Mouse (Mus musculus) induced T-regulatory cell, adult 2 months (primary cell): ENCODE results near the gene Snip1.

ENCODE experiments used
- DNase-seq: peaks from one replicate; pipeline ENCODE4 v3.0.0-alpha.2; 2012; ENCODE audit warnings: low read depth

Snip1 gene

GRCm38 (mm10) chr4:125099458-125099857 is 33.0 kb downstream of the Snip1 start:
- peak; percentile 94 for DNase-seq

GRCm38 (mm10) chr4:125101334-125101733 is 34.9 kb downstream of the Snip1 start:
- DNase-seq, result no peak

- no peak for DNase-seq
These were observed 38.9 kb downstream of the Snip1 start for GRCm38 (mm10) chr4:125105354-125105753.

DNA sequence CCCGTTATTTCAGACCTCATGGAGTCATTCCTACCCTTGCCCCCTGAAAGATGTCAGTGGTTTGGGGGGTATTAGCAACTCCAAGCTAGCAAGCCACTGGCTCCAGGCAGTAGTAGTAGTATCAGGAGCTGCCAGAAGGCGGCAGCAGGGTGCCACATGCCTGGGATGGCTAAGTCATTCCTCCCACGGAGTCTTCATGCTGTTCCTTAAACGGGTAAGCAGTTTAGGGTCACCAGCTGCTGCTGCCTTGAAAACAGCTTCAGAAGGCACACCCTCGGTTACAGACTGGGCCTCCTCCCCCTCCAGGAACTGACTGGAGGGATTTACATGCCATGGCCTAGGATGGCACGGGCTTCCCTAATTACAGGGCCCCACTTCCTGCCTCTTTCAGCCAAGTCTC is 48.2 kb downstream of the Snip1 start:
- peak; percentile 78 for DNase-seq

DNA sequence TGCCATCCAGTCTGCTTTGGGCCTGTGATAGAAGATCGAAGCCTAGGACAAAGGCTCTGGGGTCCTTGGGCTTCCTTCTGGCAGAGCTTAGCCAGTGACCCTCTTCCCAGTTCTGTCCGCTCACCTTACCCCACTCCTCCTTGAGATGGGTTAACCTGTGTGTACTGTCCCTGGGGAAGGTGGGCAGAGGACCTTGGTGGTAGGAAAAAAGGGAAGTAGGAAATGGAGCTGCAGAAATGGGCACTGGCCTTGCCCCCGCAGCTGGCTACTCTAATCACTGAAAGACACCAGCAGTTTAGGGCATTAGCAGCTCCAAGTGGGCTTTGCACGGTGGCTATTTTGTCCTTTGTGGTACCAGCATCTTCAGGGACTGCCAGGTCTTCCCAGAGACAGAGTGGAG is 48.6 kb downstream of the Snip1 start:
- DNase-seq, result no peak

- peak; percentile 24 for DNase-seq
These were observed 49.2 kb downstream of the Snip1 start for GRCm38 (mm10) chr4:125115710-125116089.

GRCm38 (mm10) chr4:125116090-125116861 is 49.8 kb downstream of the Snip1 start:
- peak; percentile 29 for DNase-seq

DNA sequence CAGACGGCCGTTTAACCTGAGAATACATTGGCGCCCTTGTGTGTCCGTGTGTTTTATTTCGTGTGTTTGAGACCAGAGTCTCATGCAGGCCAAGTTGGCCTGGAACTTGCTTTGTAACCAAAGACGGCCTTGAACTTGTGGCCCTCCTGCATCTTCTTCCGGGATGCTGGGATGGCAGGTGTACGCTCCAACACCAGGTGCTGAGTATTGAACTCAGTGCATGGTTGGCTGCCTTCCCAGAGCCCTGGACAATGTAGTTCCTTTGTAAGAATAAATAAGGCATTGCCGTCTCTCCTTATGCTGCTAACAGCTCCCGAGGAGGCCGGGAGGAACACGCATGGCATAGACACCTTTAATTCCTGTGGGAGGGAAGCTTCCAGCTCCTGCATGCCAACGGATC is 50.5 kb downstream of the Snip1 start:
- no peak for DNase-seq

- DNase-seq, result peak; percentile 25
These were observed 51.4 kb downstream of the Snip1 start for GRCm38 (mm10) chr4:125117902-125118320.

- peak; percentile 21 for DNase-seq
These were observed 52.6 kb downstream of the Snip1 start for GRCm38 (mm10) chr4:125119070-125119469.

DNA sequence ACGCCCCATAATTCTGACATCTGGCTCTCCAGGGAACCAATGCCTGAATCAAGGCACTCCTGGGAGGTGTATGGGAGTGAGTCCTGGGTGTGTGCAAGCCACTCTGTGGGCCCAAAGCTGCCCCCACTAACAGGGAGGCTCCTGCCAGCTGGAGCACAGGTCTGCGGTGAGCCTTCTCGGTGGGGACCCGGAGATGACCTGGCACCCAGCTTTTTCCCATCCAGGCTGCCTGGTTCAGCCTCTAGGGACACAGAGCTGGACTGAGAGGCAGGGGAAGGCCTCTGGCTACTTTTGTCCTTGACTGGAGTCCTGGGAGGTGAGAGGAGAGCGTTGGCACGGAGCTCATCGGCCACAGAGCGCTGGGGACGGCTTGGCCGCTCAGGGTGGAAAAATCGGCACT is 53.2 kb downstream of the Snip1 start:
- peak; percentile 14 for DNase-seq

- DNase-seq, result peak; percentile 84
These were observed 56.2 kb downstream of the Snip1 start for GRCm38 (mm10) chr4:125122431-125123278.

DNA sequence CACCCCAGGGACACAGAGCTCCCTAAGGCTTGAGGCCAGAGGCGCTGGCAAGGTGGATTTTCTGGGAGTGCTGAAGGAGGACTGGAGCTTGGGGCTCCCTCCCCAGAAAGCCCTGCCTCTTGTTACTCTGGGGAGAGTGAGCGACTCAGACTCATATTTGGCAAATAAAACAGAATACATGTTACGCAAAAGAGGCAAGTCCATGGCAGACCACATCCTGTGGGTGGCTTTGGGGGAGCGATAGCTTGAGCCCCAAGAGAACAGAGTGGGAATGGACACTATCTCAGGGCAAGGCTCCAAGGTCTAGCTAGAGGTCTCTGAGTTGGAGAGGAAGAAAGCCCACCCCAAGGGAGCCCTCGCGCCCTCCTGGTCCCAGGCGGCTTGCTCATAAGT is 56.8 kb downstream of the Snip1 start:
- peak; percentile 84 for DNase-seq
